Mouse (Mus musculus) adrenal gland, adult 8-10 months (tissue): Measurements from ENCODE around the gene Caps2. TPM values are rescaled to one million over a fixed set of nuclear protein-coding genes. Genes with fewer than 3 reads are reported as not detected.

Source experiments
- total RNA-seq, 4 experiments: library from RNA; stranded (reverse); gene quantifications; 2 replicates each; pipeline ENCODE4 v1.2.4; 2022

Gene Caps2
- total RNA-seq, 4 experiments from 2014 or later, result not detected

Other genes with a start within 250 kb of the Caps2 start
- 10 to 100 TPM; 38.5 to 49.1 (median 42.1) TPM for gene Krr1, start 191.0 kb upstream of the Caps2 start, total RNA-seq
- gene Glipr1, start 161.0 kb upstream of the Caps2 start, total RNA-seq, result 1 to 10 TPM; 3.2 to 6.9 (median 4.5) TPM
- not detected for gene Glipr1l1, start 103.4 kb upstream of the Caps2 start, total RNA-seq
- not detected for gene Glipr1l2, start 80.3 kb upstream of the Caps2 start, total RNA-seq
- gene Glipr1l3, start 3.3 kb upstream of the Caps2 start, total RNA-seq, result not detected
- gene Kcnc2, start 107.5 kb downstream of the Caps2 start, total RNA-seq, result under 1 TPM in 3 of 4 experiments, not detected in 1; 0.09 to 0.35 (median 0.10) TPM